Mouse (Mus musculus) heart, postnatal 0 days (tissue): ENCODE results near the gene Gm17334. TPM values are rescaled to one million over a fixed set of nuclear protein-coding genes. Genes with fewer than 3 reads are reported as not detected.

ENCODE experiments used
- ATAC-seq: fragments of 200-750 bp; cut with Nextera tagmentation; 2 replicates; pipeline ENCODE4 v1.8.0; 2017; ENCODE audit warnings: low read depth, moderate number of reproducible peaks, moderate library complexity; ENCODE audit not compliant: insufficient read depth
- DNase-seq: peaks from one replicate; pipeline ENCODE4 v3.0.0-alpha.2; 2016; ENCODE audit warnings: low spot score
- H3K27ac ChIP-seq: fragments of 300-500 bp; sonication (generic); 2 replicates; pipeline ENCODE4 v1.5.1; 2014; ENCODE audit warnings: low read depth, mild to moderate bottlenecking
- H3K27me3 ChIP-seq: fragments of 300-500 bp; sonication (generic); 2 replicates; pipeline ENCODE4 v1.6.1; 2014; ENCODE audit warnings: low read length, mixed read lengths; ENCODE audit not compliant: control insufficient read depth, insufficient read depth
- H3K36me3 ChIP-seq: fragments of 300-500 bp; sonication (generic); replicated peaks from 2 replicates; pipeline ENCODE4 v1.6.1; 2014; ENCODE audit warnings: low read length, mixed read lengths; ENCODE audit not compliant: control insufficient read depth, insufficient read depth
- H3K4me1 ChIP-seq: fragments of 300-500 bp; sonication (generic); 2 replicates; pipeline ENCODE4 v1.6.1; 2014; ENCODE audit warnings: antibody characterized with exemption; ENCODE audit not compliant: control insufficient read depth, insufficient read depth
- H3K4me2 ChIP-seq: fragments of 300-500 bp; sonication (generic); 2 replicates; pipeline ENCODE4 v1.6.1; 2014; ENCODE audit warnings: low read depth, mild to moderate bottlenecking, low read length, moderate library complexity
- H3K4me3 ChIP-seq: fragments of 300-500 bp; sonication (generic); 2 replicates; pipeline ENCODE4 v1.5.1; 2014; ENCODE audit warnings: low read depth, low read length
- H3K9ac ChIP-seq: fragments of 300-500 bp; sonication (generic); replicated peaks from 2 replicates; pipeline ENCODE4 v1.6.1; 2014; ENCODE audit warnings: low read depth, low read length, mixed read lengths
- H3K9me3 ChIP-seq: fragments of 300-500 bp; sonication (generic); replicated peaks from 2 replicates; pipeline ENCODE4 v1.6.1; 2016; ENCODE audit warnings: low read length; ENCODE audit not compliant: control insufficient read depth
- CTCF ChIP-seq: IDR thresholded peaks from 2 replicates; pipeline ENCODE4 v1.5.1; 2016; ENCODE audit warnings: antibody characterized with exemption, control low read depth, low read depth
- EP300 ChIP-seq: IDR thresholded peaks from 2 replicates; pipeline ENCODE4 v1.6.1; 2016; ENCODE audit warnings: antibody characterized with exemption, low read depth
- WGBS: fragments of 180-500 bp; shearing (Covaris S2); extraction: QIAGEN DNeasy Blood & Tissue Kit; methylation state at CpG from one replicate; pipeline ENCODE4 v1.1.7; 2014; 5-methylcytosine and 5-hydroxymethylcytosine counted together
- microRNA-seq: library from miRNA; unstranded; fragments of <30 nt; microRNA quantifications from one replicate; pipeline ENCODE4, GENCODE M21; 2016
- polyA plus RNA-seq: library from polyadenylated mRNA; unstranded; fragments of >200 nt; fragmentation: Nextera tagmentation; extraction: Ambion mirVana; gene quantifications from 2 replicates; pipeline ENCODE4 v1.2.1, GENCODE M21; 2015
- total RNA-seq: library from RNA; depleted of rRNA; stranded (reverse); fragments of >200 nt; gene quantifications from 2 replicates; pipeline ENCODE4 v1.2.3, GENCODE M21; 2014; ENCODE audit warnings: low replicate concordance; rRNA removed

Gm17334 gene
- total and polyA plus RNA-seq, 2 experiments from 2014 or later = not detected

- WGBS = 82% methylated on average over 8 of the region's 8 CpGs
- Histone ChIP-seq H3K9me3 (no peaks in the 10 kb centered on the region), H3K27ac (no peak overlapping the region), H3K4me2 (no peak overlapping the region), H3K4me1 (no peaks in the 10 kb centered on the region), H3K36me3 (no peaks in the 10 kb centered on the region), H3K4me3 (no peak overlapping the region), H3K27me3 (no peaks in the 10 kb centered on the region), H3K9ac (no peak overlapping the region)
- no peak for DNase-seq
- TF ChIP-seq EP300 (no peak), CTCF (no peak)
- ATAC-seq = no peak
Observed at GRCm38 (mm10) chr11:53732244-53732643, 40.7 kb downstream of the Gm17334 start.

- H3K4me1 ChIP-seq = no peaks in the 10 kb centered on the region
- no peak overlapping the region for H3K4me2 ChIP-seq
- H3K4me3 ChIP-seq = no peak overlapping the region
- H3K36me3 ChIP-seq = no peaks in the 10 kb centered on the region
- TF ChIP-seq EP300 = no peak
- TF ChIP-seq CTCF = no peak
- no peak for ATAC-seq
- H3K27ac ChIP-seq = no peak overlapping the region
- no peaks in the 10 kb centered on the region for H3K27me3 ChIP-seq
- no peaks in the 10 kb centered on the region for H3K9me3 ChIP-seq
- 90% methylated on average over 7 of the region's 7 CpGs for WGBS
- DNase-seq = no peak
- no peak overlapping the region for H3K9ac ChIP-seq
Observed at GRCm38 (mm10) chr11:53731457-53731856, 41.5 kb downstream of the Gm17334 start.

Small RNA genes lying within 50 kb of the gene (microRNA-seq; reads per million reads assigned to microRNA genes)
- gene Mir7671 = not detected

Other genes starting within 250 kb of the Gm17334 start
- 6.1 and 17.5 TPM in 2 replicates for gene Kif3a, start 205.8 kb downstream of the Gm17334 start, total RNA-seq
- gene Kif3a, start 205.8 kb downstream of the Gm17334 start, polyA plus RNA-seq = 23.7 and 24.3 TPM in 2 replicates
- not detected in 2 replicates for gene Il4, start 154.5 kb downstream of the Gm17334 start, total RNA-seq
- gene Il4, start 154.5 kb downstream of the Gm17334 start, polyA plus RNA-seq = 0.30 TPM in 1 of 2 replicates, not detected in the other
- not detected in 2 replicates for gene Il13, start 138.5 kb downstream of the Gm17334 start, total RNA-seq
- gene Il13, start 138.5 kb downstream of the Gm17334 start, polyA plus RNA-seq = not detected in 2 replicates
- gene Rad50, start 65.9 kb downstream of the Gm17334 start, total RNA-seq = 4.6 and 5.9 TPM in 2 replicates
- 13.5 and 14.9 TPM in 2 replicates for gene Rad50, start 65.9 kb downstream of the Gm17334 start, polyA plus RNA-seq
- gene Il5, start 52.4 kb downstream of the Gm17334 start, total RNA-seq = not detected in 2 replicates
- 0.07 TPM in 2 replicates for gene Il5, start 52.4 kb downstream of the Gm17334 start, polyA plus RNA-seq
- 4.6 and 9.1 TPM in 2 replicates for gene Irf1, start 3.2 kb downstream of the Gm17334 start, total RNA-seq
- gene Irf1, start 3.2 kb downstream of the Gm17334 start, polyA plus RNA-seq = 9.4 and 9.6 TPM in 2 replicates
- not detected in 2 replicates for gene Gm12216, start 86.1 kb upstream of the Gm17334 start, total RNA-seq
- gene Gm12216, start 86.1 kb upstream of the Gm17334 start, polyA plus RNA-seq = 1.2 and 1.6 TPM in 2 replicates
- 14.5 and 15.6 TPM in 2 replicates for gene Slc22a5, start 118.5 kb upstream of the Gm17334 start, total RNA-seq
- gene Slc22a5, start 118.5 kb upstream of the Gm17334 start, polyA plus RNA-seq = 13.3 and 14.5 TPM in 2 replicates
- 1.9 and 3.2 TPM in 2 replicates for gene Slc22a21, start 207.1 kb upstream of the Gm17334 start, total RNA-seq
- 0.89 and 1.5 TPM in 2 replicates for gene Slc22a21, start 207.1 kb upstream of the Gm17334 start, polyA plus RNA-seq